Comparison of ENCODE assay signal across 9 mouse cellular contexts in genomic region chr3:100993718-100994117, GRCm38 (mm10). TPM values are rescaled to one million over a fixed set of nuclear protein-coding genes. Genes with fewer than 3 reads are reported as not detected.
DNase-seq lines count a peak whose midpoint lies in the region; ATAC-seq lines count a peak whose summit lies in the region.
"Had no signal": no experiment of that assay in that cellular context is flagged by ENCODE, and none has a peak within 500 bp of the region (broad histone marks: within the 10 kb centered on the region; RNA-seq: fewer than 3 reads in every experiment).

No protein-coding gene starts in this region.

- no peak for ATAC-seq in hindbrain, embryonic 16.5 days

- H3K27ac ChIP-seq in hindbrain, embryonic 16.5 days (ENCODE audit: low read depth, low read length): no peak overlapping the region
- H3K27ac ChIP-seq: embryonic facial prominence, embryonic 13.5 days had no signal

- no peaks in the 10 kb centered on the region for H3K36me3 ChIP-seq in hindbrain, embryonic 16.5 days (ENCODE audit: control insufficient read depth, insufficient read depth, low read length)
- H3K36me3 ChIP-seq: embryonic facial prominence, embryonic 13.5 days had no signal

- H3K9me3 ChIP-seq in hindbrain, embryonic 16.5 days (ENCODE audit: control insufficient read depth, low read length): no peaks in the 10 kb centered on the region
- H3K9me3 ChIP-seq: embryonic facial prominence, embryonic 13.5 days had no signal

- no peaks in the 10 kb centered on the region for H3K27me3 ChIP-seq in hindbrain, embryonic 16.5 days (replicated peaks; ENCODE audit: control insufficient read depth, insufficient read depth, low read length)
- H3K27me3 ChIP-seq: embryonic facial prominence, embryonic 13.5 days had no signal

- H3K4me1 ChIP-seq in hindbrain, embryonic 16.5 days (ENCODE audit: control insufficient read depth, insufficient read depth, low read depth, low read length): no peaks in the 10 kb centered on the region; the same call in 1 of the 2 replicates

- no peak overlapping the region for H3K4me2 ChIP-seq in hindbrain, embryonic 16.5 days (ENCODE audit: low read length)
- H3K4me2 ChIP-seq: embryonic facial prominence, embryonic 13.5 days had no signal

- WGBS in hindbrain, embryonic 16.5 days: 65% methylated on average over 15 of the region's 15 CpGs

- DNase-seq in 416B (ENCODE audit: low read depth): peak; percentile 37
- DNase-seq in CD4-positive, CD25-positive, alpha-beta regulatory T cell, adult 2 months (ENCODE audit: low read depth, low spot score): peak; percentile 47
- DNase-seq in heart, postnatal 25 days (ENCODE audit: low spot score): peak; percentile 39
- DNase-seq in lung, postnatal 14 days: peak; percentile 42
- DNase-seq in frontal cortex, postnatal 25 days (ENCODE audit: low spot score in 2 of 2): no peak
- no peak for DNase-seq in gastrocnemius, adult 18-20 months (ENCODE audit: low spot score)
- DNase-seq in retina, postnatal 1 day: no peak

- H3K4me3 ChIP-seq in hindbrain, embryonic 16.5 days (ENCODE audit: low read length): no peak overlapping the region
- H3K4me3 ChIP-seq: embryonic facial prominence, embryonic 13.5 days had no signal

- no peak overlapping the region for H3K9ac ChIP-seq in hindbrain, embryonic 16.5 days (ENCODE audit: low read depth, low read length)
- H3K9ac ChIP-seq: embryonic facial prominence, embryonic 13.5 days had no signal

- intact Hi-C loops in heart, postnatal 25 days (cut with DNase I): loop anchor here (5.0 kb wide), 1 partner anchor 174 kb away; no protein-coding TSS in a partner anchor

RNA-seq across cellular contexts. Expression of gene Ttf2, which starts 24.3 kb away (rescaled TPM):
- 1 to 10 TPM; 2.1 to 2.5 TPM for total RNA-seq in heart, postnatal 25 days (2021)
- 1 to 10 TPM; 2.8 to 3.2 TPM for total RNA-seq in gastrocnemius, adult 18-20 months (2021)
- 3.6 and 4.8 TPM in 2 replicates for polyA plus RNA-seq in hindbrain, embryonic 16.5 days (2015; fragmentation: Nextera tagmentation; extraction: Ambion mirVana)

RNA-seq across cellular contexts. Expression of gene Cd101, which starts 35.6 kb away (rescaled TPM):
- under 1 TPM; 0.23 to 0.25 TPM for total RNA-seq in heart, postnatal 25 days (2021)
- under 1 TPM in 1 of 2 experiments, not detected in 1; 0.07 TPM for total RNA-seq in gastrocnemius, adult 18-20 months (2021)
- 0.06 and 0.08 TPM in 2 replicates for polyA plus RNA-seq in hindbrain, embryonic 16.5 days (2015; fragmentation: Nextera tagmentation; extraction: Ambion mirVana)

Comparison
In these comparisons a context has a peak if more than half of its experiments do, and no peak if none do; other contexts are left out.
1. DNase-seq: peak in 416B (single experiment), CD4-positive, CD25-positive, alpha-beta regulatory T cell, adult 2 months (single experiment), heart, postnatal 25 days (single experiment) and lung, postnatal 14 days (single experiment); none in frontal cortex, postnatal 25 days (0 of 2), gastrocnemius, adult 18-20 months (single experiment) and retina, postnatal 1 day (single experiment).